Mouse (Mus musculus) frontal cortex, adult (tissue): ENCODE measurements around the gene Pik3r6.

ENCODE experiments used
- ATAC-seq: cut with Nextera tagmentation; 2 replicates; pipeline ENCODE4 v1.9.2; 2017; ENCODE audit warnings: mild to moderate bottlenecking, moderate library complexity, mixed read lengths; ENCODE audit not compliant: low TSS enrichment

Pik3r6 gene

GRCm38 (mm10) chr11:68583225-68583624 lies 80.4 kb downstream of the Pik3r6 start:
- ATAC-seq = peak; percentile 95

- ATAC-seq = no peak
Observed at GRCm38 (mm10) chr11:68583906-68584480, 81.2 kb downstream of the Pik3r6 start.

GRCm38 (mm10) chr11:68585890-68586289 lies 83.1 kb downstream of the Pik3r6 start:
- ATAC-seq = no peak

GRCm38 (mm10) chr11:68586721-68587120 lies 83.9 kb downstream of the Pik3r6 start, which contains the start of gene Ccdc42:
Gene Ccdc42, plus strand, starts transcription at chr11:68587021.
- no peak for ATAC-seq

GRCm38 (mm10) chr11:68589055-68589809 lies 86.4 kb downstream of the Pik3r6 start:
- peak; percentile 95 for ATAC-seq

GRCm38 (mm10) chr11:68591708-68592107 lies 88.9 kb downstream of the Pik3r6 start:
- no peak for ATAC-seq

GRCm38 (mm10) chr11:68593247-68593646 lies 90.4 kb downstream of the Pik3r6 start:
- no peak for ATAC-seq

GRCm38 (mm10) chr11:68597912-68598311 lies 95.1 kb downstream of the Pik3r6 start:
- no peak for ATAC-seq

- ATAC-seq = peak; percentile 96
Observed at GRCm38 (mm10) chr11:68600551-68601021, 97.8 kb downstream of the Pik3r6 start.

GRCm38 (mm10) chr11:68601486-68601991 lies 98.7 kb downstream of the Pik3r6 start:
- ATAC-seq = no peak
